Mouse (Mus musculus) left cerebral cortex, postnatal 25 days (tissue): Measurements from ENCODE around the gene Krt81. TPM values are rescaled to one million over a fixed set of nuclear protein-coding genes. Genes with fewer than 3 reads are reported as not detected.

Experiments
- DNase-seq, 2 experiments: peaks; one replicate each; pipeline ENCODE4 v3.0.0; 2022; ENCODE audit warnings: low spot score in 2 of 2, mixed read lengths in 1 of 2
- intact Hi-C: fragments of 180-260 bp; cut with DNase I; formaldehyde crosslinking; loops from one replicate; pipeline ENCODE4 v1.15.1; 2025
- total RNA-seq, 2 experiments: library from RNA; stranded (reverse); gene quantifications; 2 replicates each; pipeline ENCODE4 v1.2.3; 2021

Gene Krt81
- total RNA-seq, result not detected

DNA sequence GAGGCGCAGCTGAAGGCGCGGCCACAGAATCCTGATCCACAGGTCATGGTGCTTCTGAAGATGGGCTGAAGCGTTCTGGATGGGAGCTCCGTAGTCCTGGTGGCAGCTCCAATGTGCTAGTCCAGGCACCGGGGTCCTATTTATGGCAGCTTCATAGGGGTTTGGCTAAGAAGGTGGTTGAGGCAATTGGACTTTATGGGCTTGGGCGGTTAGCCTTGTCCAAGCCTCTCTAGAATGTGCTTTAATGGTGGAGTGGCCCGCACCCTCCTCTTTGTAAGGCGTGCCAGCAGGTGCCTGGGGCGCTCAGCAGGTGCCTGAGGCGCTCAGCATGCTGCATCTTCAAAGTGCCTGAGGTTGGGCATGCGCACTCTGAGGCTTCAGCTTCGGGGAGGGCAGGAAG lies at the start of gene Krt81:
Gene Krt81, minus strand, starts transcription at position 101 of the 400 bp plus-strand sequence.
- no peak for DNase-seq
- intact Hi-C loops, result no loop called here

DNA sequence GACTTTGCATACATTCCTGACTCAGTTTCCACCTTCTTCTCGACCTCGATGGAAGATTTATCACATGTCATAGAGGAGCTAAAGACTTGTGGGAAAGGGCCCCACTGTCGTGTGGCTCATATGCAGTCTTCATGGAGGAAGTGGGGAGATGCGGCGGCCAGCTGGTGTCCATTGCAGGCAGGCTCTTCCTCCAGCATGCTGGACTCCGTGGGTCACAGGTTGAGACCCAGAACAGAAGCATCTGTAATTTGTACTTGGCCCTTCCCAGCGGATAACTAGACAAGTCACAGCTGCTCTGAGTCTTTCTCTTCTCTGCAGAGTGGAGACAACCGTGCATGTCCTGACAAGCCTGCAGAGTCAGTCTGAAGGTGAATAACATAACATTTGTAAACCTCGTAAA lies 44.7 kb upstream of the Krt81 start:
- intact Hi-C loops, result no loop called here
- DNase-seq, result no peak

DNA sequence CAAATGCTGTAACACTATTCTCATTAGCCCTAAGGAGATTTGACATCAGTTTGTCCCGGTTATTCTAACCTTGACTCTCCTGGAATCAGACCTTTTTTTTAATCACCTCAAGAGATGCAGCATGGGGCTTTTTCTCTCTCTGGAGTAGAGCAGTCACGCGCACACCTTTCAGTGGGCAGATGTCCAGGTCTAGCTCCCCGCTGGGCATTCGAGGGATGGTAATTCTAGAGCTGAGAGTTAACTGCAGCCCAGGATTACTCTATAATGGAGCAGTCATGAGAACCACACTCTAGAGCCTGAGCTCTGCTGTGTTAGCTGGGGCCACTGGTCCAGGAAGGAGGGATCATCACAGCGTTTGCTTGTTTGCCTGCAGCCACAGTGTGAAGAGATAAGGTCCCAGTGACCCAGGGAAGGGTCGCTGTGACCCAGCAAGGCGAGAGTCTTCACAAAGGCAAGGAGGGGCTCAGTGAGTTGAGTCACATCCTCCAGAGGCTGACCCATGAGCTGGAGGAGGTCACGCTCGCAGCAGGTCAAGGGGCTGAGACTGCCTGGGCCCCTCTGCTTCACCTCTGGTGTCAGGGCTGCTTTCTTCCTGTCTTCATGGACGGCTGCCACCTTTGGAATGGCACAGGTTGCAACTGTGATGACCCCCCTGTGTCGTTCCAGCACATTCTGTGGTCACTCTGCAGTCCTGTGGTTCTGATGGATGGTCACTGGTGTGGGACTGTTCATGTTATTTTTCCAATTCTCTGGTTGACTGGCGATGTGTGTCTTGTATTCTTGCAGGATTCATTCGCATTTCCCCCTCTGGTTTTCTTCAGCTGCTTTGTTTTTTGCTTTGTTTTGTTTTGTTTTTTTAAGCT lies 43.6 kb upstream of the Krt81 start:
- intact Hi-C loops, result no loop called here
- no peak for DNase-seq

DNA sequence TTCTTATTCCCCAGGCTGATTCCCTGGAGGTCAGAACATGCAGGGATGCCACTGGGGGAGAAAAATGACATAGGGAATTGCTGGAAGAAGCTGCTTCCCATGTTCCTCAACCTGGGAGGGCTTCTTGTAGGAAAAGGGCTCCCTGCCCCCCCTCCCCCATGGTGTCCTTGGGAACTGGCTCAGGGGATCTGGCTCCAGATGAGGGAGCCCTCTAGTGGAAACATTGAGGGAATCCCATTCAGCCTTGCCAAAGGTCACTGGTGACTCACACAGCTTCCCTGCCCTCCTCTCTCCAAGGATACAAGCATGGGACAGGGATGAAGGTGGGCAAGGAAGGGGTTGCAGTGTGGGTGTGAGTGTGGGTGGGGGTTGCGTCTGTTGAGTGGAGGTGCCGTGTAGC lies 33.6 kb upstream of the Krt81 start:
- peak; percentile 17 to 47 for DNase-seq
- intact Hi-C loops, result loop anchor here (5.0 kb wide), 1 partner anchor 155 kb away; no protein-coding TSS in a partner anchor

DNA sequence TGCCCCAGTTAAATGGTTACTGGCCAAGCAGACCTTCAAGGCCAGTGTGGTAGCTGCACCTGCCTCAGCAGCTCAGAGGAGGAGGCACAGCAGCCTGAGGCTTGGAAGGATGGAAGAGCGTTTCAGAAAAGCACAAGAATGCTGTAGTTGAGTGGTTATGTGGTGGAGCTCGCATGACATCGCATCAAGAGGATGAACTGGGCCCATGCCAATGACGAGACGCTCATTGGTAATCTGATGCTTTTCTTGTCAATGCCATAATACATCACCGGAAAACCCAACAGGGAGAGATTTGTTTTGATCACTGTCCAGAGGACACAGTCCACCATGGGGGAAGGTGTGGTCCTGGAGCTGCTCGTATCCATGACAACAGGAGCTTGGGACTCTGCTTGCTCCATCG lies 31.7 kb upstream of the Krt81 start:
- DNase-seq, result no peak
- intact Hi-C loops, result loop anchor here (5.0 kb wide), 1 partner anchor 153 kb away; no protein-coding TSS in a partner anchor

DNA sequence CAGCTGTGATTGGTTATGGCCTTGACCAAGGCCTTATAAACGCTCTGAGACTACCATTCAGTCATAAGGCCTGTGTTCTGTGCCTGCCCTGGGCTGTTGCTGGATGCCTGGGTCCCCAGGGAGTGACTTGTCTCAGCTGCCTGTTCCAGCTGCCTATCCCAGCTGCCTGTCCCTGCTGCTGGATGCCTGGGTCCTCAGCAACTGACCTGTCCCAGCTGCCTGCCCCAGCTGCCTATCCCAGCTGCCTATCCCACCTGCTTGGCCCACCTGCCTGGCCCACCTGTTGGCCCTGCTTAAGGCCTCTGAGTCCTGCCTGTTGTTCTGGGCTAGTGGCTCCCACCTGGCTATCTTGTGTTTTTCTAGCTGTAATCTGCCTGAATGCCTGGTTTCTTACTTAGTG lies 30.7 kb upstream of the Krt81 start:
- intact Hi-C loops, result no loop called here

DNA sequence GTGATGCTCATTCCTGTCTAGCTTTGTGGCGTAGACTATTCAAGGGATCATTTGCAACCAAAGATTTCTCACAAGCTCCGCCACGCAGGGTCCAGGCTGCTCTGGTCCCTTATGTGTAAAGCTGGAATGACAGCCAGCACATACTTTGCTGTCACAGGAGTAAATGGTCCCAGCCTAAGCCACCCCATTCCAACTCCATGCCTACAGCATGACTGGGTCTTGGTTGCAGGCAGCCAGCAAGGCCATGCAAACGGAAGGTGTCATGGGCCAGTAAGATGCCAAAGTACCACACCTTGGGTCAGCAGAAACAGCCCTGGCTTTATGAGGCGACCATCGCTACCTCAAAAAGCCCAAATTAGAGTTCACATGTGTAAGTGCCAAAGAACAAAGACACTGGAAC lies 30.2 kb upstream of the Krt81 start:
- intact Hi-C loops, result no loop called here
- DNase-seq, result no peak

More for the DNA sequence above, 30.7 kb upstream of the Krt81 start:
- no peak for DNase-seq

DNA sequence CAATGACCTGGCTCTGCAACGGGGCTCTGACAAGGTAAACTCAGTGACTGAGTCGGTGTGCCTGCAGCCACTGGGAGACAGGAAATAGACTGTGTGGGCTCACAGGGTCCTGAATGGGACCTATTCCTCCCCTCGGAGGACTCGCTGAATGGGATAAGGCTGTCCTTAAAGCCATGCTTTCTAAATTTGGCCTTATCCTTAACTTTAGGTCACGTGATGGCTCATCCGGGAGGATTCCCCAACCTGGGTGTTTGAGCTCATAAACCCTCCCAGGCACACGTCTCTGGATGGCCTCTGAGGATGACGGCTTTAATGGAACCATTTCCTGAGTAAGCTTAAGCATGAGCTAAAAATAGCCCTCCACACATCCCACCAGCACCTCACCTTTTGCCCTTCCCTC lies 29.2 kb upstream of the Krt81 start:
- DNase-seq, result no peak
- intact Hi-C loops, result no loop called here

DNA sequence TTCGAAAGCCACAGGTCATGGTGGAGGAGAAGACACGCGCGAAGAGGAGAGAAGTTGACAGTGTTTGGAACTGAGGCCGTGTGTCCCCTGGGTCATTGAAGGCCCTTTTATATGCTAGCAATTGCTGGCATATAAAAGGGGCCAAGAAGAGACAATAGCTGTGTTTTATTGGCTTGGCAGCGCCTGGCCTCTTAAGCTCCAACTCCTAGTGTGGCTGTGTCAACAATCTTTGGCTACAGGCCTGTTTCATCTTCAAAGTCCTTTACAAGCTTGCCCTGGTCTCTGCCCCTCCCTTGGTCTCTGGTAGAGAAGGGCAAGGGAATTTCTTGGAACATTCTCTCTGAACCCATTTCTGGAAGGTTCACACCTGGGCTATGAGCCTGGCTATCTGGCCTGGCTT lies 27.9 kb upstream of the Krt81 start, which contains the start of gene Krt83:
Gene Krt83, minus strand, starts transcription at position 82 of the 400 bp plus-strand sequence.
- DNase-seq, result no peak
- intact Hi-C loops, result no loop called here

DNA sequence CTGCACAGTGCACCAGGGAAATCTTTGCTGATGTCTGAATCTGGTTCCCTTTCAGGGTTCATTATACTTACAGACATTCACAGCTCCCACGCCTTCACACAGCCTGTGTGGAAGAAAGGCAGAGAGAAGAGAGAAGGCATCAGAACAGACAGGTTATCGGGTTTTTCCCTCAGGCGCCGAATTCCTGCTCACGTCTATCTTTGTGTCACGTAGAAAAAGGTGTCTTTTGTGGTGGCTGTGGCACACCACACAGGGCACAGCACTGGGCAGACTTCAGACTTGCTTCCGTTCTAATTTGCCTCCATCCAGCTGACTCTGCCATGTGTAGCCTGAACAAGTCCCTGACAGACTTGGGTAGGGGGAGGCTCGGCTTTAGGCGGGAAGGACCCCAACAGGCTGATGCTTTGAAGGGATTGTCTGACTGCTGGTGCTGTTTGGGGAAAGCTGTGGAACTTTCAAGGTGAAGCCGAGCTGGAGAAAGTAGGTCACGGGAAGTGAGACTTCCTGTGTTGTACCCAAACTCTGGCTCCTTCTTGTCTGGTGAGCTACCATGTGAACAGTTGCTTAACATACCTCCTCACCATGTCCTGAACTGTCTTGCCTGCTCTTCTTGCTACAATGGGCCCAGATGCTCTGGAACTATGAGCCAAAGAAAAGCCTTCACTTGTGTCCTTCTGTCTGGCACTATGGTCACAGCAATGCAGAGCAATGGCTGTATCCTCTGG lies 22.5 kb upstream of the Krt81 start:
- DNase-seq, result peak; percentile 31 to 83
- intact Hi-C loops, result no loop called here

DNA sequence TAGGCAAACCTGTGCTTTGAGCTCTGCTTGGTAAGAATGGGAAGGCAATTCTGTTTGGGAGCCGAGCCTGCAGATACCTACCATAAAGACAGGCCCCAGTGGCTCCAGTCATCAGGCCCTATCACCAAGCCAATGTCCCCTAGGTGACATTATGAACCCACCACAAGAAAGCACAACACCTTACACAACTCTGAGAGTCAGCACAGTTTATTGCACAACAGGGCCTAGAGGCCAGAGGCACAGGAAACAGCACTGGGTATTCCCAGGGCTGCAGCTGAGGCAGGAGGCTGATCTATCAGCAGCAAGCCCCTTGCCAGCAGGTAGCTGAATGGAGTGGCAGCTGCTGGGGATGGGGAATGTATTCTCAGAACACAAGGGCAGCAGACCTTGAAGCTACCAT lies 21.4 kb upstream of the Krt81 start:
- no peak for DNase-seq
- intact Hi-C loops, result no loop called here

DNA sequence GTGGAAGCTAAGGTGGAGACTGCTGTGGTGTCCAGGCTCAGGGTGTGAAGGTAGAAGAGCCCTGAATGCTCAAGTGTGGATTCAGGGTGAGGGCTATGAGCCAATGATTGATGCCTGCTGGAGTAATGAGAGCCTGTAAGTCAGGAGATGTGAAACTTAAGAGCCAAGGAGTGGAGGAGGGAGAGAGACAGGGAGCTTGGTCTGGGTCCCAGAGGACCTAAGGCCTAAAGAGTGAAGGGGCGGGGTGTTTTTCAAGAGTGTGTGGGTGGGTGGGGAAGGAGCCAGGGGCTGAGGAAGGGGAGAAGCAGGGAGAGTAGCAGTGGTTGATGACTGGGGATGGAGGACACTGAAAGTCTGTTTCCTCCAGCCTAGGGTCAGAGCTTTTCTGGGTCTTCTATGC lies 20.1 kb upstream of the Krt81 start:
- intact Hi-C loops, result no loop called here
- DNase-seq, result no peak

DNA sequence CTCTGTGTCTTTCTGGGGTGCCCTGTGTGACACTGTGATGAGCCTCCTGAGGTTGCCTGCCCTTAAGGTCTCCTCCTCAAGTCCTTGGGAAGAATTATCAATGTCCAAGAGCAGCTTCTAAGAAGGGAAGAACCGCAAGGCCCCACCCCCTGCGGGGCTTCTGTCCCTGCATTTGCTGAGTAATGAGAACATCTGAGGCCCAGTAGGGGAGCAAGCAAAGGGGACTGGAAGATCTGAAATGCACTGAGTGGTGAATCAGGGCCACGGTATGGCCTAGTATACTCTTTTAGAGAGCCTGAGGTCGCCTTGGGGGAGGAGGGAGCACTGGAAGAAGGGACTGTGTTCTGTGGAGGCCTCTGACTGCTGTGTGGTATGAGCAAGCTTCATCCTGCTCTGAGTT lies 18.5 kb upstream of the Krt81 start:
- DNase-seq, result no peak
- intact Hi-C loops, result no loop called here

DNA sequence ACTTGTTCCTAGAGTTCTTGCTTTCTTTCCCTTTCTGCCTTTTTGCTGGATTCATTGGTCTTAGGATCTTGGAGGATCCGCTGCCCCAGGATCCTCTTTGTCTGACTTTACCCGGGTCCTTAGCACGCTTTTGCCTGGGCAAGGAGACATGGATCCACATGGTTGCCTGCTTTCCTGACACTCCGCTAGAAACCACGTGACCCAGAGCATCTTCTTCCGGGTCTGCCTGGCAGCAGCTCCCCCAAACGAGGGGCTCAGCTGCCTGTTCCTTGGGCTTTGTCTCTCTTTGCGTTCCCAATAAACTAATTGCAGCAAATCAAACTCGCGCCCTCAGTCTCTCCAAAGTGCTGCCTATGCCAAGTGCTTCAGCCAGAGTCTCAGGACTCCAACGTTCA lies 16.1 kb upstream of the Krt81 start:
- intact Hi-C loops, result no loop called here
- DNase-seq, result no peak

DNA sequence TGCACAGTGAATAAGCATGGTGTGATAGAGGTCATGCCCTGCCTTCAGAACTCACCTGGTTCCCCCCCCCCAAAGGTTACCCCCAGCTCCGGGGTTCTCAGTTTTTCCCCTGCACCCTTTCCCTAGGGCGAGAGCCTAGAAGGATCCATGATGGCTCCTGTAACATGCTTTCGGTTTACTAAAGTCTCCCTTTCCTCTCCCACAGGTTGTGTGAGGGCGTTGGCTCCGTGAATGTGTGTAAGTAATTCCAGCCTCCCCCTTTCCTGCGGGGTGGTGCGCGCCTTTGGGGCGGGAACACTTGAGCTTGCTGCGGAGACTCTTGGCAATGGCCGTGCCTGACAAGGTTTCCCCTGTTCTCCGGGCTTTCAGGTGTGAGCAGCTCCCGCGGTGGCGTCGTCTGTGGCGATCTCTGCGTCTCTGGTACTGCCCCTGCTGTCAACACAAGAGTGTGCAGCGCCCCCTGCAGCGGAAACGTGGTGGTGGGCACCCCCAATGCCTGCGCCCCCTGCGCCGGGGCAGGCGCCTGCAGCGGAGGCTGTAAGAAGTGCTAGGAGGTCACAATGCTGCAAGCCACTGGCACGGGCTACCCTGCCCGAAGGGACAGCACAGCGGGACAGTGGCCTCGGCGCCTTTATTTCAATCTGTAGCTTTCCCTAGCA lies 15.6 kb upstream of the Krt81 start:
- intact Hi-C loops, result no loop called here

DNA sequence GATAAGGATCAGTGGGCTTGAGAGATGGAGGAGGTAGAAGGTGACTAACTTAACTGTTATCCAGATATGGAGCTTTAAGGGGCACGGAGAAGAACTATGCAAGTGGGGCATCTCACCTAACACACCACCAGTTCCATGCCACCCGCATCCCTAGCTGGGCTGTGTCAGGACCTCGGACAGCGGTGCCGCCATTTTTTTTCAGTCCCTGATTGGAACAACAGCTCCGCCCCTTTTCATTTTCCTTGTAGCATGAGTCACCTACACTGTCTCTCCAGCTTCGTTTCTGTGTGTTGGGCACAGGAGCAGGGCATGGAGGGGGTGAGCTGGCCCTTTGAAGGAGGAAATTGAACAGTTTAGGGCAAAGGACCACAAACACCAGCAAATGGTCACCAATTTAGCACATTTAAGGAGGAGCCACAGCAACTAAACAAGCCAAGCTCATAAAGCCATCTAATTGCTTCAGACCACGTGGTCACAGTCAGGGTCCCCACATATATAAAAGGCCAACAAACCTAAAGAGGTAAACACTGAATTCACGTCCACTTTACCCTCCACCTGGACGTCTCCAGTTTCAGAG lies 9.5 kb upstream of the Krt81 start, which contains the start of gene Krt86:
Gene Krt86, plus strand, starts transcription at position 527 of the 577 bp plus-strand sequence.
- no peak for DNase-seq
- intact Hi-C loops, result no loop called here

More for the DNA sequence above, 15.6 kb upstream of the Krt81 start:
- DNase-seq, result peak; percentile 31 to 57

DNA sequence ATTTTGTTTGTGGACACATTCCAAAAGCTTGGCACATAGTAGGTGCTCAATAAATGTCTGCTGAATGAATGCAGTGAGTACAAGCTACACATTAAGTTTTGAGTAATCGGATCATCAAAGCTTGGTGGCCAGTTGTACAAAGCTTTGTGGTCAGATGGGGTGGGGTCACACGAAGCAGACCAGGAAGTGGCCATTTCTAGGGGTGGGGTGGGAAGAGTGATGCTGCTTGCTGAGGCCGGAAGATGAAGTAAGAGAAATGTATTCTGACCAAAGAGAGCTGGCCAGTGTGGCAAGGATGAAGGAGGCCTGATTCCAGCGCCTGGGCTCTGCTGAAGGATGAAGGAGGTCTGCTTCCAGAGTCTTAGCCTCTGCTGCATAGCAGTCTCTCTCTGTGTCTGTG lies 5.5 kb upstream of the Krt81 start:
- intact Hi-C loops, result no loop called here
- no peak for DNase-seq

DNA sequence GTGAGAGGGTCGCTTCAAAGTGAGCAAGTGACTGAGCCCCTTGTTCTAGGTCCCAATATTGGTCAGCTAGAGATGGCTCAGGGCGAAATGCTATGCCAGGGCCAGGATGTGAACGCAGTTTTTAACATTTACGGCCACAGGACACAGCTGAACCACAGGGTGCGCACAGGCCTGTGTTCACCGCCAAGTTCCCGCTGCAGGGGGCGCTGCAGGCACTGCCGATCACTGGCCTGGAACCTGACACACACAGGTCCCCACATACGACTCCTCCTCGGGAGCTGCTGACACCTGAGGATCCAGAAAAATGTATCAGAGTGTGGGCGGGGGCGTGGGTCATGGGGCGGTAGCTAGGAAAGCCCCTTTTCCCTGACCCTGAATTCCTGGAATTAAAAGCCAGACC lies 4.3 kb downstream of the Krt81 start:
- intact Hi-C loops, result no loop called here
- DNase-seq, result no peak

DNA sequence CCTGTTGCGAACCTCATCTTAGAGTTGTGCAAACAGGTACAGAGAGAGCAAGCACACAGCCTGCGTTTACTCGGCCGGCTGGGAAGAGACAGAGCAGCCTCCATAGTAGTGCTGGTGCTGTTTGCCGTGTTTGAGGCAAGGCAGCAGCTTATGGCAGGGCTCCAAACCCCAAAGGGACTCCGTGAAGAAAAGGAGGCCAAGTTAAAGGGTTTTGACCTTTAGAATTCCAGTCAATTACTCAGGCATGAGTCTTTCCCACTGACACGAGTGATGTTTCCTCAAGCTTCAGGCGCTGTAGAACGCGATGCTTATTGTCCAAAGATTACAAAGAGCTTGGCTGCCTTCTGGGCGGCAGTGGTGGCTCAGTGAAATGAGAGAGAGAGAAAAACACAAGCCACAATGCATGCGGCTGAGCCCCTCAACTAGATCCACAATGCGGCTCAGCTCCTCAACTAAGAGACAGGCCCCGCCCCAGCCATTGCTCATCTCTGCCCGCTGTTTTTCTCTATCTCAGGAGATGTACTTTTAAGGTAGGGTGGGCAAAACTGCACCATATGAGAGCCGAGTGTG lies 5.1 kb downstream of the Krt81 start:
- no peak for DNase-seq
- intact Hi-C loops, result no loop called here

DNA sequence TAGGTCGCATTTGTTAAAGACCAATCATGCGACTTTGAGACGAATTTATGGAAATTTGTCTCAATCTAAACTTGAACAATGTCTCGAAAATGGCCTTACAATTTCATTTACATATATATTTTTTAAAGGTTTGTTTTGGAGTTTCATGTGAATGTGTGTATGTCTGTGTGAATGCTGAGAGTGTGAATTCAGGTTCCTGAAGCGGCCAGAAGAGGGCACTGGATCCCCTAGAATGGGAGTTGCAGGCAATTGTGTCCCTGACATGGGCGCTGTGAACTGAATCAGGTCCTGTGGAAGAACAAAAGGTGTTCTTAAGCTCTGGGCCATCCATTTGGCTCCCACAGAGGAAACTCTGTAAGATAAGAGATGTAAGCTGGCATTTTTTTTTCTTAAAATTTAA lies 7.7 kb downstream of the Krt81 start:
- DNase-seq, result no peak
- intact Hi-C loops, result no loop called here
